Mouse (Mus musculus) lung, adult 2 months (tissue): ENCODE data around the gene Enkd1.

ENCODE experiments used
- CTCF ChIP-seq: fragments of 200-500 bp; IDR thresholded peaks from 2 replicates; pipeline ENCODE4 v1.5.1; 2011; ENCODE audit warnings: mild to moderate bottlenecking, low read length, control low read depth; ENCODE audit not compliant: insufficient read depth
- POLR2A ChIP-seq: fragments of 200-500 bp; IDR thresholded peaks from 2 replicates; pipeline ENCODE4 v1.6.1; 2011; ENCODE audit warnings: low read depth, mild to moderate bottlenecking, control low read depth, low read length, borderline replicate concordance; ENCODE audit errors: extremely low read depth

GRCm38 (mm10) chr8:105716302-105716945 lies 8.4 kb upstream of the Enkd1 start:
- TF ChIP-seq CTCF = no peak
- no peak for TF ChIP-seq POLR2A
